Mouse (Mus musculus) midbrain, postnatal 0 days (tissue): ENCODE data around the gene Ptpn3. TPM values are rescaled to one million over a fixed set of nuclear protein-coding genes. Genes with fewer than 3 reads are reported as not detected.

Experiments
- ATAC-seq: fragments of 200-750 bp; cut with Nextera tagmentation; 2 replicates; pipeline ENCODE4 v1.8.0; 2017; ENCODE audit warnings: moderate number of reproducible peaks, mild to moderate bottlenecking, moderate TSS enrichment, moderate library complexity; ENCODE audit not compliant: low FRiP score
- DNase-seq: peaks from one replicate; pipeline ENCODE4 v3.0.0-alpha.2; 2015; ENCODE audit warnings: low spot score
- H3K27ac ChIP-seq: fragments of 300-500 bp; sonication (generic); 2 replicates; pipeline ENCODE4 v1.5.1; 2014; ENCODE audit warnings: low read depth, mild to moderate bottlenecking, low read length, mixed read lengths
- H3K27me3 ChIP-seq: fragments of 300-500 bp; sonication (generic); 2 replicates; pipeline ENCODE4 v1.6.1; 2014; ENCODE audit warnings: low read length, control low read depth, mixed read lengths; ENCODE audit not compliant: insufficient read depth
- H3K36me3 ChIP-seq: fragments of 300-500 bp; sonication (generic); 2 replicates; pipeline ENCODE4 v1.6.1; 2014; ENCODE audit warnings: low read length, control low read depth, mixed read lengths; ENCODE audit not compliant: insufficient read depth
- H3K4me1 ChIP-seq: fragments of 300-500 bp; sonication (generic); 2 replicates; pipeline ENCODE4 v1.6.1; 2014; ENCODE audit warnings: mild to moderate bottlenecking, control low read depth, antibody characterized with exemption, low read length, mixed read lengths; ENCODE audit not compliant: insufficient read depth
- H3K4me2 ChIP-seq: fragments of 300-500 bp; sonication (generic); 2 replicates; pipeline ENCODE4 v1.6.1; 2014; ENCODE audit warnings: low read depth, mild to moderate bottlenecking, low read length, mixed read lengths; ENCODE audit not compliant: poor library complexity, severe bottlenecking
- H3K4me3 ChIP-seq: fragments of 300-500 bp; sonication (generic); 2 replicates; pipeline ENCODE4 v1.5.1; 2014; ENCODE audit warnings: low read depth, mild to moderate bottlenecking, low read length, moderate library complexity
- H3K9ac ChIP-seq: fragments of 300-500 bp; sonication (generic); replicated peaks from 2 replicates; pipeline ENCODE4 v1.6.1; 2014; ENCODE audit warnings: mild to moderate bottlenecking, low read length, moderate library complexity, mixed read lengths; ENCODE audit not compliant: poor library complexity, severe bottlenecking
- H3K9me3 ChIP-seq: fragments of 300-500 bp; sonication (generic); 2 replicates; pipeline ENCODE4 v1.6.1; 2016; ENCODE audit warnings: low read length, control low read depth
- CTCF ChIP-seq: IDR thresholded peaks from 2 replicates; pipeline ENCODE4 v1.5.1; 2016; ENCODE audit warnings: antibody characterized with exemption, mild to moderate bottlenecking
- WGBS: fragments of 180-500 bp; shearing (Covaris S2); extraction: QIAGEN DNeasy Blood & Tissue Kit; methylation state at CpG from one replicate; pipeline ENCODE4 v1.1.7; 2014; 5-methylcytosine and 5-hydroxymethylcytosine counted together
- polyA plus RNA-seq: library from polyadenylated mRNA; unstranded; fragments of >200 nt; fragmentation: Nextera tagmentation; extraction: Ambion mirVana; gene quantifications from 2 replicates; pipeline ENCODE4 v1.2.1, GENCODE M21; 2015
- total RNA-seq: library from RNA; depleted of rRNA; stranded (reverse); fragments of >200 nt; gene quantifications from 2 replicates; pipeline ENCODE4 v1.2.3, GENCODE M21; 2014

Ptpn3 gene
- total and polyA plus RNA-seq, 2 experiments from 2014 or later = 1.9 to 6.2 TPM

GRCm38 (mm10) chr4:57191543-57192283, 109.9 kb downstream of the Ptpn3 start:
- 74% methylated on average over 9 of the region's 9 CpGs for WGBS

GRCm38 (mm10) chr4:57189881-57190280, 111.8 kb downstream of the Ptpn3 start:
- H3K9me3 ChIP-seq = no peaks in the 10 kb centered on the region
- WGBS = 83% methylated on average over 2 of the region's 2 CpGs
- TF ChIP-seq CTCF = no peak
- H3K4me2 ChIP-seq = no peak overlapping the region
- ATAC-seq (no peak), DNase-seq (no peak)
- H3K4me1 ChIP-seq = no peaks in the 10 kb centered on the region
- no peak overlapping the region for H3K27ac ChIP-seq
- H3K9ac ChIP-seq = no peak overlapping the region
- 0 out of 2 replicates have a peak, but pooled peaks cover 4% of the 10 kb centered on the region for H3K36me3 ChIP-seq
- H3K4me3 ChIP-seq = no peak overlapping the region
- no peaks in the 10 kb centered on the region for H3K27me3 ChIP-seq

More at GRCm38 (mm10) chr4:57191543-57192283, 109.9 kb downstream of the Ptpn3 start:
- Histone ChIP-seq H3K4me3 (no peak overlapping the region), H3K9me3 (no peaks in the 10 kb centered on the region), H3K9ac (no peak overlapping the region), H3K27ac (no peak overlapping the region), H3K4me1 (no peaks in the 10 kb centered on the region), H3K27me3 (no peaks in the 10 kb centered on the region), H3K36me3 (peaks cover 13% of the 10 kb centered on the region), H3K4me2 (no peak overlapping the region)
- TF ChIP-seq CTCF = no peak
- ATAC-seq (no peak), DNase-seq (no peak)

GRCm38 (mm10) chr4:57186035-57186434, 115.6 kb downstream of the Ptpn3 start:
- Histone ChIP-seq H3K4me3 (no peak overlapping the region), H3K36me3 (no peaks in the 10 kb centered on the region), H3K4me1 (no peaks in the 10 kb centered on the region), H3K27me3 (no peaks in the 10 kb centered on the region), H3K9ac (no peak overlapping the region), H3K9me3 (no peaks in the 10 kb centered on the region), H3K4me2 (no peak overlapping the region), H3K27ac (no peak overlapping the region)
- TF ChIP-seq CTCF = no peak
- 48% methylated on average over 6 of the region's 6 CpGs for WGBS
- no peak for DNase-seq
- ATAC-seq = no peak

GRCm38 (mm10) chr4:57185462-57185861, 116.2 kb downstream of the Ptpn3 start:
- no peak overlapping the region for H3K4me2 ChIP-seq
- no peak overlapping the region for H3K27ac ChIP-seq
- no peak for TF ChIP-seq CTCF
- no peaks in the 10 kb centered on the region for H3K9me3 ChIP-seq
- no peak overlapping the region for H3K9ac ChIP-seq
- no peak for DNase-seq
- H3K4me1 ChIP-seq = no peaks in the 10 kb centered on the region
- H3K4me3 ChIP-seq = no peak overlapping the region
- no peak for ATAC-seq
- H3K27me3 ChIP-seq = no peaks in the 10 kb centered on the region
- 89% methylated on average over 8 of the region's 8 CpGs for WGBS
- no peaks in the 10 kb centered on the region for H3K36me3 ChIP-seq

GRCm38 (mm10) chr4:57183493-57183892, 118.1 kb downstream of the Ptpn3 start:
- peak; percentile 17 for DNase-seq
- Histone ChIP-seq H3K9ac (no peak overlapping the region), H3K36me3 (no peaks in the 10 kb centered on the region), H3K9me3 (no peaks in the 10 kb centered on the region), H3K27me3 (no peaks in the 10 kb centered on the region), H3K27ac (no peak overlapping the region), H3K4me1 (no peaks in the 10 kb centered on the region), H3K4me3 (no peak overlapping the region), H3K4me2 (no peak overlapping the region)
- 71% methylated on average over 4 of the region's 4 CpGs for WGBS
- ATAC-seq = no peak
- TF ChIP-seq CTCF = no peak

- Histone ChIP-seq H3K9me3 (no peaks in the 10 kb centered on the region), H3K4me1 (no peaks in the 10 kb centered on the region), H3K27ac (no peak overlapping the region), H3K4me2 (no peak overlapping the region), H3K27me3 (no peaks in the 10 kb centered on the region), H3K9ac (no peak overlapping the region), H3K36me3 (no peaks in the 10 kb centered on the region), H3K4me3 (no peak overlapping the region)
- peak; percentile 14 for DNase-seq
- peak; percentile 37; the same call in 1 of the 2 replicates for TF ChIP-seq CTCF
- WGBS = 78% methylated on average over 1 of the region's 1 CpGs
- no peak for ATAC-seq
Observed at GRCm38 (mm10) chr4:57181538-57181937, 120.1 kb downstream of the Ptpn3 start.
